Mouse (Mus musculus): ENCODE data around the gene Olfr1360. TPM values are rescaled to one million over a fixed set of nuclear protein-coding genes. Genes with fewer than 3 reads are reported as not detected.

Olfr1360 gene
- not detected for total RNA-seq (2023)

DNA sequence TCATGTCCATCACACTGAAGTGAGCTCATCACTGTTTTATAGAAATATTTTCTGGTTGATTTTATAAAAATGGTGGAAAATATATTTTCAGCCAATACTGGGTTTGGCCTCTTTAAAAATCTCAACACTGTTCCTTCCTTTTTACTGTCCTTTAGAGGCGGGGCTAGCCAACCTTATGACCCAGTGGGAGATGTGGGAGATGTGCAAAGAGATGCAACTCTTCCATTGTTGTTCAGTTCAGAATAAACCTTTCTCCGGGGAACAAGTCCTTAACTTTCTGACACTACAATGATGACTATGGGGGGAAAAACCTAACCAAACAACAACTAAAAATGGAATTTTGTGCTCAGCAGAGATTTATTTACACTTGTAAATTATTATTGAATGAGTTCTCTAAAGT lies at the start of gene Olfr1360:
Gene Olfr1360 (minus strand): TSS at position 101 of the 400 bp plus-strand sequence.

GRCm38 (mm10) chr13:21721757-21722372 lies 44.7 kb upstream of the Olfr1360 start, which contains the start of gene Hist1h2bm:
Hist1h2bm (plus strand) TSS chr13:21722044.

DNA sequence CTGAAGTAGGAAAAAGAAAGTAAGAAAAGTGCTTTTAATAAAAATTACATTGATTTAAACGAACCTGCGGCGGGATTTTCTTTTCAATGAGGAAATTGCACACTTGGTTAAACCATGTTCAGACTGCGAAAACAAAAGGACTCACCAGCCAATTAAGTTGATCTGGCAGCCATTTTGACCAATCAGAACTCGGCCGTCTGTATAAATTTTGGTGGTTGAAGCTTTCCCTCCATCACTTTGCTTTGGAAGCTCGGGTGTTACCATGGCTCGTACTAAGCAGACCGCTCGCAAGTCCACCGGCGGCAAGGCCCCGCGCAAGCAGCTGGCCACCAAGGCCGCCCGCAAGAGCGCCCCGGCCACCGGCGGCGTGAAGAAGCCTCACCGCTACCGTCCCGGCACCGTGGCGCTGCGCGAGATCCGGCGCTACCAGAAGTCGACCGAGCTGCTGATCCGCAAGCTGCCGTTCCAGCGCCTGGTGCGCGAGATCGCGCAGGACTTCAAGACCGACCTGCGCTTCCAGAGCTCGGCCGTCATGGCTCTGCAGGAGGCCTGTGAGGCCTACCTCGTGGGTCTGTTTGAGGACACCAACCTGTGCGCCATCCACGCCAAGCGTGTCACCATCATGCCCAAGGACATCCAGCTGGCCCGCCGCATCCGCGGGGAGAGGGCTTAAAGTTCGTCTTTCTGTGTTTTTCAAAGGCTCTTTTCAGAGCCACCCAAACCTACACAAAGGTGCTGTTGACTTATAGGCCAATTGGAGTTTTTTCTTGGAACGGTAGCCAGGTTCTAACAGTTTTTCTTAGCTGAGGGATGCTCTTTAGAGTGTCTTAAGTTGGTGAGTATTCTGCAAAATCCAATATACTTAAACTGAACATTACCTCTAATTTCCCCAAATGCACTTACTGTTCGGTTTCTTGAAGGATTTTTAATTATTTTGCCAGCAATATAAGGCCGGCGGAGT lies 40.5 kb upstream of the Olfr1360 start, which contains the start of gene Hist1h3h:
Gene Hist1h3h (plus strand): TSS at position 263 of the 961 bp plus-strand sequence.

GRCm38 (mm10) chr13:21715864-21716539 lies 38.8 kb upstream of the Olfr1360 start, which contains the start of the genes Hist1h2bl and Hist1h2ai:
Hist1h2bl (minus strand) TSS chr13:21716143.
Hist1h2ai (plus strand) TSS chr13:21716422.

GRCm38 (mm10) chr13:21697811-21698210 lies 20.6 kb upstream of the Olfr1360 start, which contains the start of gene Olfr1359:
Olfr1359 (plus strand) TSS chr13:21698111.

GRCm38 (mm10) chr13:21663286-21663685 lies 13.9 kb downstream of the Olfr1360 start, which contains the start of gene Olfr1361:
Olfr1361 (minus strand) TSS chr13:21663386.

GRCm38 (mm10) chr13:21642418-21642817 lies 34.8 kb downstream of the Olfr1360 start, which contains the start of gene Olfr11:
Olfr11 (minus strand) TSS chr13:21642518.

Other genes with a start within 250 kb of the Olfr1360 start
- gene Pgbd1, start 236.3 kb downstream of the Olfr1360 start, total RNA-seq (2023), result not detected
- gene Zscan26, start 223.7 kb downstream of the Olfr1360 start, total RNA-seq (2023), result 58.2 TPM
- gene Nkapl, start 208.9 kb downstream of the Olfr1360 start, total RNA-seq (2023), result not detected
- gene Zkscan4, start 198.5 kb downstream of the Olfr1360 start, total RNA-seq (2023), result not detected
- not detected for gene Gm10065, start 198.0 kb downstream of the Olfr1360 start, total RNA-seq (2023)
- 5.1 TPM for gene AK157302, start 182.2 kb downstream of the Olfr1360 start, total RNA-seq (2023)
- gene Gm11273, start 176.0 kb downstream of the Olfr1360 start, total RNA-seq (2023), result 17.7 TPM
- 9.6 TPM for gene Zkscan8, start 146.3 kb downstream of the Olfr1360 start, total RNA-seq (2023)
- gene Olfr1366, start 134.6 kb downstream of the Olfr1360 start, total RNA-seq (2023), result not detected
- not detected for gene Olfr1535, start 117.5 kb downstream of the Olfr1360 start, total RNA-seq (2023)
- not detected for gene Olfr1364, start 95.6 kb downstream of the Olfr1360 start, total RNA-seq (2023)
- gene Olfr1362, start 63.4 kb downstream of the Olfr1360 start, total RNA-seq (2023), result not detected
- not detected for gene Olfr11, start 34.9 kb downstream of the Olfr1360 start, total RNA-seq (2023)
- gene Olfr1361, start 14.0 kb downstream of the Olfr1360 start, total RNA-seq (2023), result not detected
- not detected for gene Olfr1359, start 20.7 kb upstream of the Olfr1360 start, total RNA-seq (2023)
- gene Hist1h2bl, start 38.7 kb upstream of the Olfr1360 start, total RNA-seq (2023), result 28.4 TPM
- gene Hist1h2ai, start 39.0 kb upstream of the Olfr1360 start, total RNA-seq (2023), result 48.8 TPM
- 99.8 TPM for gene Hist1h3h, start 40.3 kb upstream of the Olfr1360 start, total RNA-seq (2023)
- 6.3 TPM for gene Hist1h2bm, start 44.6 kb upstream of the Olfr1360 start, total RNA-seq (2023)
- 11.9 TPM for gene Hist1h4j, start 57.7 kb upstream of the Olfr1360 start, total RNA-seq (2023)
- gene Hist1h4k, start 73.1 kb upstream of the Olfr1360 start, total RNA-seq (2023), result 339 TPM
- gene Hist1h2ak, start 76.4 kb upstream of the Olfr1360 start, total RNA-seq (2023), result 38.7 TPM
- gene Hist1h2bn, start 76.7 kb upstream of the Olfr1360 start, total RNA-seq (2023), result 75.5 TPM
- 9.5 TPM for gene Hist1h1b, start 103.2 kb upstream of the Olfr1360 start, total RNA-seq (2023)
- 110 TPM for gene Hist1h3i, start 106.0 kb upstream of the Olfr1360 start, total RNA-seq (2023)
- gene Hist1h2an, start 109.8 kb upstream of the Olfr1360 start, total RNA-seq (2023), result 5.2 TPM
- gene Hist1h2bp, start 110.1 kb upstream of the Olfr1360 start, total RNA-seq (2023), result 22.1 TPM
- gene Hist1h2bq, start 132.8 kb upstream of the Olfr1360 start, total RNA-seq (2023), result 49.3 TPM
- 110 TPM for gene Hist1h2ao, start 133.1 kb upstream of the Olfr1360 start, total RNA-seq (2023)
- 248 TPM for gene Hist1h4m, start 134.3 kb upstream of the Olfr1360 start, total RNA-seq (2023)
- gene Hist1h4n, start 154.8 kb upstream of the Olfr1360 start, total RNA-seq (2023), result 35.4 TPM
- 30.3 TPM for gene Hist1h2ap, start 156.1 kb upstream of the Olfr1360 start, total RNA-seq (2023)
- gene Hist1h2br, start 156.3 kb upstream of the Olfr1360 start, total RNA-seq (2023), result 48.4 TPM